Mouse (Mus musculus) left cerebral cortex, postnatal 36 days (tissue): ENCODE measurements at regions not wholly inside any gene's neighbourhood (a gene's known extent, or its start where the extent isn't known, plus 50 kb on each side); places are given as distances from the start of the nearest gene placed in this dataset.
"Not testable (repeated sequence)": the region's sequence is repeated elsewhere in the genome, so short reads cannot be mapped to it uniquely, and the experiment has no call there.

Source experiments
- DNase-seq, 2 experiments: peaks; one replicate each; pipeline ENCODE4 v3.0.0; 2021 to 2022; ENCODE audit warnings: low spot score in 2 of 2, mixed read lengths in 1 of 2
- intact Hi-C: fragments of 180-260 bp; cut with DNase I; formaldehyde crosslinking; loops from one replicate; pipeline ENCODE4 v1.15.1; 2025

- no peak for DNase-seq
- intact Hi-C loops = no loop called here
Measured at GRCm38 (mm10) chr17:50346451-50347192, 53.2 kb upstream of the Dazl start.

DNA sequence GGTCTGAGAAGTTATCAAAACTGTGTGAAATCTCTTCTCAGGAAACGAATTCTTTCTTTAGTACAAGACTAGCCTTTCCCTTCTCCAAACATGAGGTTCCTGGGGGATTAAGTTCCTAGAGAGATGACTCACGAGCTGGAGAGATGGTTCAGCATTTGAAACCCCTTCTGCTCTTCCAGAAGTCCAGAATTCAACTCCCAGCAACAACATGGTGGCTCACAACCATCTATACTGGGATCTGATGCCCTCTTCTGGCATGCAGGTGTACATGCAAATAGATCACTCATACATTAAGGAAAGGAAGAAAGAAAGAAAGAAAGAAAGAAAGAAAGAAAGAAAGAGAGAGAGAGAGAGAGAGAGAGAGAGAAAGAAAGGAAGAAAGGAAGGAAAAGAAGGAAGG, 60.4 kb upstream of the Dazl start:
- DNase-seq, intact Hi-C loops: not testable (repeated sequence)

GRCm38 (mm10) chr17:50354357-50354756, 60.9 kb upstream of the Dazl start:
- intact Hi-C loops = no loop called here
- no peak for DNase-seq

GRCm38 (mm10) chr17:50361657-50362233, 68.3 kb upstream of the Dazl start:
- intact Hi-C loops = no loop called here
- no peak for DNase-seq

GRCm38 (mm10) chr17:50365396-50365795, 72.0 kb upstream of the Dazl start:
- DNase-seq = peak; percentile 26 to 38
- intact Hi-C loops = no loop called here

DNA sequence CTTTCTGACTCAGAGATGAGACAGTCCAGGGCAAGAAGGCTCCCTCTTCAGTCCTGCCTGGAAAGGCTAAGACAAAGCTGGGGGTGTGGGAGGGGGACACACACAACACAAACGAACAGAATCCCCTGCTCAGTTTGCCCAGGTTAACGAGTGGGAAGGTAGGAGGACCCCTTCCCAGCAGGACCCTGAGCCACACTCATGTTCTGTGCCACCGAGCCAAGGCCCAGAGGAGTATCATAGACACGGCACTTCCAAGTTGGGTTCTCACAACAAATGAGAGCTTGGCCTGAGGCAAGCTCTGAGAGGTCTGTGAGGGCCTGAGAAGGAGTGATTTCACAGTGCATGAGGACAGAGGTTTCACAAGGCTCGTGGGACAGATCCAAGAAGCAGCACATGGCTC, 72.7 kb upstream of the Dazl start:
- intact Hi-C loops = no loop called here
- no peak for DNase-seq

DNA sequence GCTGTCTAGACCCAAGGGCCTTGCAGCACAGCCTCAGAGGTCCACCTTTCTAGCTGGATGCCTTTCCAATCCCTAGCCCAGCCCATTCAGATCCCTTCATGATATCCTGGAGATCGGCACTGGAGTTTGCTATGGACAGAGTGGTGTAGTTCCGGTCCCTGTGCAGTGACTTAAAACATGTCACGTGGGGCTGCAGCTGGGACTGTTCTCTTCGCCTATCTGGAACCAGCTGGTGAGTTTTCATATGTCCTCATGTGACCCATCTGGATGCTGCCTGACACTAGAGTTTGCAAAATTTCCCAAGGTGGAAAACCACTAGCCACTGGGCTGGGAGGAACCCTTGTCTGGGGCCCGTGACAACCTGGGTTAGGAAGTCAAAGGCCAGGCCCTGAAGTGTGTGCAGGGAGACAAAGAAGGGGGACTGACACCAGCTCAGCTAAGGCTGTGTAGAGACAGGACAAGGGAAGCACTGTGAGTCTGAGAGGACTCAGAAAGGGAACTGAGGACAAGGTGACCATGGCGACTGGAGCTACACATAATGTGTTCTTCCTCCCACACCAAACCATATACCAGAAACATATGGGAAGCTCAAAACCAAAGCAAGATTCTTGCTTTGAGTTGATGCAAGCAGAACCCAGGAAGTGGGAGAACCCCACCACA, 75.9 kb upstream of the Dazl start:
- intact Hi-C loops = no loop called here
- no peak for DNase-seq

GRCm38 (mm10) chr17:50370484-50370883, 77.0 kb upstream of the Dazl start:
- no peak for DNase-seq
- intact Hi-C loops = no loop called here

- DNase-seq = no peak
- intact Hi-C loops = no loop called here
Measured at GRCm38 (mm10) chr17:50373496-50374141, 80.2 kb upstream of the Dazl start.

DNA sequence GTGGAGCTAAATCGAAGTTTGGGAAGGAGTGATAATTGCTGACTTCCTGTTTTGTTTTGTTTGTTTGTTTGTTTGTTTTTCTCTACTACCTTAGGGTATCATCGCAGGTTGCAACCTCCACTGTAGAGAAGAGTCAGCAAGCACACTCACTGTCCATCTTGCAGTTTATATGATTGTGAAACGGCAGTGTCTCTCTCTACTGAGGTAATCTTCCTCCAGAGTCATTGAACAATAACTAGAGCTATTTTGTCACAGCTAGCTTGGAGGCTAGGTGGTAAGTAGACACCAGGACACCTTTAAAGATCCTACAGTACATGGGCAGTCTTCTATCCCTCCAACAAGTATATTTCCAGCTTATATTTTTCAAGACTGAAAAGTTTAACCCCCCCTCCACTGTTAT, 82.0 kb upstream of the Dazl start:
- intact Hi-C loops = no loop called here
- DNase-seq = no peak

DNA sequence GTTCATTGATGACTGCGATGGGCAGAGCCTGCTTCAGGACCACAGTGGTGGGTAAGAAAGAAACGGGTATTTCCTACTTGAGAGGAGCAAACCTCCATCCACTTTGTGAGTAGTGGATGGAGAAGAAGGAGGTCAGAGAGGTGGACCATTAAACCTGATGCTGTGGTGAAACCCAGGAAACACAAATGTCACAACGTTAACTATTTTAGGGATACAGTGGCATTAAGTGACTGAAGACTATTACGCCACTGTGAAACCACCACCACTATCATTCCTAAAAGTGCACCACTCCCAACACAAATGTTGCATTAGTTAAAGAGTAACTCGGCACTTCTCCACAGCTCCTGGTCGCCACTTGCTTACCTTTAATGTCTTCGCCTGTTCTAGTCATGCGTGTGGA, 83.3 kb upstream of the Dazl start:
- intact Hi-C loops = no loop called here
- DNase-seq = no peak

GRCm38 (mm10) chr17:50378141-50378727, 84.8 kb upstream of the Dazl start:
- no peak for DNase-seq
- intact Hi-C loops = no loop called here

- no peak for DNase-seq
- intact Hi-C loops = no loop called here
Measured at GRCm38 (mm10) chr17:50388715-50389710, 95.6 kb upstream of the Dazl start.

- no peak for DNase-seq
- intact Hi-C loops = no loop called here
Measured at GRCm38 (mm10) chr17:50390151-50390550, 96.7 kb upstream of the Dazl start.

DNA sequence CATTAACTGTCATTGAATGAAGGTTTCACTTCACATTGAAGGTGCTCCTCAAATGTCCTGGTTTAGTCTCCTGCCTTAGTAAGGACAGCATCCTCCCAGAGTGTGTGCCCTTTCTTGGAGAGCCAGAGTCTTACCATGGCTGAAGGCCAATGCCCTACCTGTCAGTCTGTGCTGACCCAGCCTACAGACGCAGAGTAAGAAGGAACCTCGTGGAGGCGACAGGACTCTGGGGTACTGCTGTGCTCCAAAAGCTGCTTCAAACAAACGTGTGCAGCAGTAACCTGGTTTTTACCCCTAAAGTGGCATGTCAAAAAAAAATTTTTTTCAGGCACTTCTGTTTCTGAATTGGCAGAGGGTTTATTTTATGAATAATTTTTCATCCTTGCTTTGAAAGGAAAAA, 97.8 kb upstream of the Dazl start:
- DNase-seq = no peak
- intact Hi-C loops = no loop called here

DNA sequence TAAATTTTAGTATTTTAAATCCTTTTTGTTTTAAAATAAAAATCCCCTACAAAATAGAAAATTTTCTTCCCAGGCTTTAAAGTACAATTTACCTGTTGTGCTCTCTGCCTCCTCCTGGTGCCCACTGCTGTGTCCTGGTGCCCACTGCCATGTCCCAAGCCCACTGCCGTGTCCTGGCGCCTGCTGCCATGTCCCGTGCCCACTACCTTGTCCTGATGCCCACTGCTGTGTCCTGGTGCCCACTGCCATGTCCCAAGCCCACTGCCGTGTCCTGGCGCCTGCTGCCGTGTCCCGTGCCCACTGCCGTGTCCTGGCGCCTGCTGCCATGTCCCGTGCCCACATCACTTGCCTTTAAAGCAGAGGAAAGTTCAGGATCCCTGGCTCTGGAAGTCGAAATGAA, 98.6 kb upstream of the Dazl start:
- DNase-seq = peak in 1 of 2 experiments; percentile 32
- intact Hi-C loops = loop anchor here (1.0 kb wide), 1 partner anchor 15 kb away; no protein-coding TSS in a partner anchor

DNA sequence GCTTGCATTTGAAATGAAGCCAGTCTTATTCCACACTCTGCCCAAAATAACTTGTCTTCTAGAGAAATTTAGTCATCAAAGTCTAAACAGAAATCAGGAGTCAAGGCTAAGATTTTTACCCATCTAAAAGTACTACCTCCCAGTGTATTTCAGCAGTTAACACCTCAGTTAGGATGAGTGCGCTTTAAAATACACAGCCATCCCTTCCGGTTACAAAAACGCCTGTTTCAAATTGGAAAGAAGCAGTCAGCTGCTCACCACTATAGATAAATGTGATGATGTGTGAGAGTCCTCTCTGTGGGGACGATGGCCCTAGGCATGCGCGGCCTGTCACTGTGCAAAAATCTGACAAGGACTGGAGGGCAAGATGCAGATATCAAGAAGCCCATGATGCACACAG, 99.0 kb upstream of the Dazl start:
- intact Hi-C loops = loop anchor here (1.0 kb wide), 1 partner anchor 15 kb away; no protein-coding TSS in a partner anchor
- peak; percentile 40 to 62 for DNase-seq

DNA sequence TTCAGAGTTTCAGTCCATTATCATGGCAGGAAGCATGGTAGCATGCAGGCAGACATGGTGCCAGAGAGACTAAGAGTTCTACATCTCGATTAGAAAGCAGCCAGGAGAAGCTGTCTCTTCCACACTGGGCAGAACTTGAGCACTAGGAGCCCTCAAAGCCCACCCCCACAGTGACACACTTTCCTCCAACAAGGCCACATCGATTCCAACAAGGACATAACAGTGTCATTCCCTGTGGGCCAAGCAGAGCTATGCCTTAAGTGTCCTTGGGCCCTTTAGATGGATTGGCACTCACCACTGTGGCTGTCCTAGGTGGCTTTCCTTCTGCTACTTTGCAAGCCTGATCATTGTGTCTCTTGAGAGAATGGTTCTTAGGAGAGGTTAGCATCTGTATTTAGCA, 99.5 kb upstream of the Dazl start:
- intact Hi-C loops = loop anchor here (1.0 kb wide), 1 partner anchor 14 kb away; no protein-coding TSS in a partner anchor
- DNase-seq = no peak

GRCm38 (mm10) chr17:50393698-50394097, 100.3 kb upstream of the Dazl start:
- intact Hi-C loops = no loop called here
- DNase-seq = no peak
